Comparison of ENCODE assay signal across 14 mouse cellular contexts in genomic region chr7:145181376-145182034, GRCm38 (mm10). TPM values are rescaled to one million over a fixed set of nuclear protein-coding genes. Genes with fewer than 3 reads are reported as not detected.
A peak's percentile ranks its signal among the peaks of the same experiment; 100 is the strongest.
DNase-seq lines count a peak whose midpoint lies in the region; TF ChIP-seq lines count a peak whose summit lies in the region.
"Had no signal": no experiment of that assay in that cellular context is flagged by ENCODE, and none has a peak within 500 bp of the region (broad histone marks: within the 10 kb centered on the region; RNA-seq: fewer than 3 reads in every experiment).

No protein-coding gene starts in this region.

- no peak for TF ChIP-seq EP300 in heart, adult 2 months (IDR thresholded peaks at IDR 0.05; ENCODE audit: insufficient read depth, low read depth, low read length)

- H3K27ac ChIP-seq in layer of hippocampus, adult 2 months: no peak overlapping the region
- H3K27ac ChIP-seq in heart, adult 2 months: no peak overlapping the region
- H3K27ac ChIP-seq: gastrocnemius, adult 2 months; liver, embryonic 14.5 days had no signal

- no peak overlapping the region for H3K9ac ChIP-seq in heart, adult 2 months (ENCODE audit: low read depth, low read length)
- H3K9ac ChIP-seq: liver, embryonic 14.5 days had no signal

- TF ChIP-seq CTCF in layer of hippocampus, adult 2 months (conservative IDR thresholded peaks at IDR 0.05): 0 out of 2 replicates have a peak, but pooled peaks have one; percentile 8
- no peak for TF ChIP-seq CTCF in heart, adult 2 months (IDR thresholded peaks at IDR 0.05)

- no peaks in the 10 kb centered on the region for H3K27me3 ChIP-seq in heart, adult 2 months (ENCODE audit: control insufficient read depth, insufficient read depth, low read length)

- intact Hi-C loops in heart, adult 2 months (cut with DNase I): no loop called here

- WGBS in heart, adult 2 months: 80% methylated on average over 11 of the region's 11 CpGs

- DNase-seq in layer of hippocampus, adult 2 months (ENCODE audit: low spot score in 2 of 2): no peak
- DNase-seq in layer of hippocampus, adult 9-10 months (ENCODE audit: low spot score): no peak
- DNase-seq in right cerebral cortex, postnatal 4 days: peak; percentile 27
- no peak for DNase-seq in right cerebral cortex, postnatal 36 days (ENCODE audit: low spot score in 2 of 2)
- DNase-seq in forelimb bud, embryonic 11.5 days (ENCODE audit: low read depth, low spot score): peak; percentile 77
- no peak for DNase-seq in ovary, postnatal 36 days (ENCODE audit: low spot score)
- DNase-seq in heart, adult 2 months: no peak
- DNase-seq: adrenal gland, adult 2 months; gastrocnemius, adult 2 months; thymus, postnatal 14 days had no signal

- no peaks in the 10 kb centered on the region for H3K36me3 ChIP-seq in heart, adult 2 months (ENCODE audit: control insufficient read depth, insufficient read depth, low read length)
- H3K36me3 ChIP-seq: G1E had no signal

- H3K4me1 ChIP-seq in heart, adult 2 months (ENCODE audit: control insufficient read depth, insufficient read depth, low read length): no peaks in the 10 kb centered on the region

- H3K4me3 ChIP-seq in layer of hippocampus, adult 2 months: no peak overlapping the region
- no peak overlapping the region for H3K4me3 ChIP-seq in heart, adult 2 months
- H3K4me3 ChIP-seq: gastrocnemius, adult 2 months had no signal

- no peak for TF ChIP-seq POLR2A in heart, adult 2 months (IDR thresholded peaks at IDR 0.05; ENCODE audit: insufficient read depth, low read depth, low read length)

- no peaks in the 10 kb centered on the region for H3K79me2 ChIP-seq in heart, adult 2 months (replicated peaks; ENCODE audit: control insufficient read depth, insufficient read depth, low read length)

RNA-seq across cellular contexts. Expression of gene 1810010D01Rik, which starts 26.4 kb away (rescaled TPM):
- total RNA-seq in layer of hippocampus, adult 2 months (2021): 1 to 10 TPM in 1 of 2 experiments, under 1 TPM in 1; 0.42 to 1.6 TPM
- total RNA-seq in heart, adult 2 months (2021): not detected
- polyA plus RNA-seq in heart, adult 2 months (2012; rRNA removed): 0.37 TPM in 1 of 2 replicates, not detected in the other
- total RNA-seq: common myeloid progenitor, adult 5-6 weeks; G1E; hematopoietic stem cell, adult 5-6 weeks had no signal
- polyA plus RNA-seq: G1E had no signal

Comparison
In these comparisons a context has a peak if more than half of its experiments do, and no peak if none do; other contexts are left out.
1. DNase-seq: peak in right cerebral cortex, postnatal 4 days (single experiment) and forelimb bud, embryonic 11.5 days (single experiment); none in layer of hippocampus, adult 2 months (0 of 2), layer of hippocampus, adult 9-10 months (single experiment), right cerebral cortex, postnatal 36 days (0 of 2), ovary, postnatal 36 days (single experiment) and heart, adult 2 months (0 of 2).